In genomic region chr14:8449299-8449698, GRCm38 (mm10) we compare ENCODE assay signal across 20 mouse cellular contexts.
"Had no signal": no experiment of that assay in that cellular context is flagged by ENCODE, and none has a peak within 500 bp of the region (broad histone marks: within the 10 kb centered on the region; RNA-seq: fewer than 3 reads in every experiment).

No protein-coding gene starts in this region.

- H3K4me2 ChIP-seq: intestine, embryonic 15.5 days; limb, embryonic 15.5 days; midbrain, embryonic 11.5 days had no signal

- H3K36me3 ChIP-seq: intestine, embryonic 15.5 days; limb, embryonic 15.5 days had no signal

- H3K9ac ChIP-seq: intestine, embryonic 15.5 days; limb, embryonic 15.5 days had no signal

- H3K27me3 ChIP-seq: intestine, embryonic 15.5 days; limb, embryonic 15.5 days; megakaryocyte, embryonic 14.5 days had no signal

- H3K4me1 ChIP-seq: intestine, embryonic 15.5 days; limb, embryonic 15.5 days had no signal

- ATAC-seq: hindbrain, embryonic 16.5 days; intestine, embryonic 15.5 days had no signal

- H3K27ac ChIP-seq: intestine, embryonic 15.5 days; kidney, postnatal 0 days; limb, embryonic 15.5 days; macrophage; stomach, postnatal 0 days had no signal

- H3K9me3 ChIP-seq: intestine, embryonic 15.5 days; limb, embryonic 15.5 days; megakaryocyte, embryonic 14.5 days had no signal

- DNase-seq: kidney, adult 18-20 months; kidney, adult 9 months; kidney, postnatal 36 days; layer of hippocampus, postnatal 36 days; left cerebral cortex, postnatal 4 days; lung, adult 2 months; midbrain, embryonic 14.5 days; right cerebral cortex, postnatal 14 days; right cerebral cortex, postnatal 4 days; thymus, adult 2 months; thymus, postnatal 14 days; thymus, postnatal 4 days had no signal

- H3K4me3 ChIP-seq: intestine, embryonic 15.5 days; limb, embryonic 15.5 days; megakaryocyte, embryonic 14.5 days had no signal
